Mouse (Mus musculus) CH12.LX (cell line): ENCODE data around the gene Hacl1.

ENCODE experiments used
- CHD2 ChIP-seq: IDR thresholded peaks from 2 replicates; pipeline ENCODE4 v1.6.1; 2011; ENCODE audit warnings: low read length, improper control_type of control experiment
- CTCF ChIP-seq, 2 experiments: IDR thresholded peaks in 1 of 2; conservative IDR thresholded peaks in 1 of 2; 2 replicates each; pipeline ENCODE4 v1.5.1; 2011 to 2012; ENCODE audit warnings: low read depth in 2 of 2, low read length in 2 of 2, improper control_type of control experiment in 1 of 2, inconsistent platforms in 1 of 2, mild to moderate bottlenecking in 1 of 2, moderate library complexity in 1 of 2
- ETS1 ChIP-seq: conservative IDR thresholded peaks from 2 replicates; pipeline ENCODE4 v1.6.1; 2012; ENCODE audit warnings: low read depth, mild to moderate bottlenecking, inconsistent platforms, low read length, improper control_type of control experiment, moderate library complexity
- KAT2A ChIP-seq: IDR thresholded peaks from 2 replicates; pipeline ENCODE4 v1.6.1; 2012; ENCODE audit warnings: low read length, improper control_type of control experiment, inconsistent platforms; ENCODE audit not compliant: insufficient replicate concordance
- NELFE ChIP-seq: IDR thresholded peaks from 2 replicates; pipeline ENCODE4 v1.6.1; 2011; ENCODE audit warnings: low read depth, low read length, improper control_type of control experiment
- POLR2A ChIP-seq: IDR thresholded peaks from 2 replicates; pipeline ENCODE4 v1.6.1; 2011; ENCODE audit warnings: low read depth, mild to moderate bottlenecking, improper control_type of control experiment, low read length
- POLR2AphosphoS2 ChIP-seq: IDR thresholded peaks from 2 replicates; pipeline ENCODE4 v1.6.1; 2011; ENCODE audit warnings: low read depth, low read length, improper control_type of control experiment
- TCF12 ChIP-seq: IDR thresholded peaks from 2 replicates; pipeline ENCODE4 v1.6.1; 2014; ENCODE audit warnings: low read depth, mild to moderate bottlenecking, inconsistent platforms, low read length, improper control_type of control experiment
- USF1 ChIP-seq: IDR thresholded peaks from 2 replicates; pipeline ENCODE4 v1.6.1; 2014; ENCODE audit warnings: low read depth, mild to moderate bottlenecking, inconsistent platforms, low read length, improper control_type of control experiment
- ZMIZ1 ChIP-seq: IDR thresholded peaks from 2 replicates; pipeline ENCODE4 v1.6.1; 2012; ENCODE audit warnings: low read depth, mild to moderate bottlenecking, inconsistent platforms, low read length, improper control_type of control experiment

DNA sequence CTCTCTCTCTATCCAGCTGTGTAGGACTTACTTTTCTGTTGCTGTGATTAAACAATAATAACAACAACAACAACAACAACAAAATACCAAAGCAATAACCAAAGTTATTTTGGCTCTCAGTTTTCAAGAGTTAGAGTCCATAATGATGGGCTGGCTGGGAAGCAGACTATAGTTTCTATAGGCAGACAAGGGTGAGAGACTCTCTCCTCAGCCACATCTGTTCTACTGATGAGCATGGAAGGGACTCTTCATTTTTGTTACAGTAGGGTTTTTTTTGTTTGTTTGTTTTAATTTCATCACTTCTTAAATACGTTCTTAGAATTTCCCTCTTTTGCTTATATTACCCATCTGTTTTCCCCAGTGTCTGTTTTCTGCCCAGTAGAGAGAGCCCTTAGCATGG, 11.5 kb upstream of the Hacl1 start:
- TF ChIP-seq NELFE (no peak), ZMIZ1 (no peak), USF1 (no peak), CTCF (conservative IDR thresholded peaks at IDR 0.05 in 1 of 2, IDR thresholded peaks at IDR 0.05 in 1 of 2; ENCODE audit: low read depth in 2 of 2, low read length in 2 of 2) (no peak), CHD2 (no peak), POLR2AphosphoS2 (no peak), POLR2A (no peak), KAT2A (no peak), TCF12 (no peak), ETS1 (no peak)
